Mouse (Mus musculus) T-cell, adult 2 months (primary cell): Measurements from ENCODE around the gene Btf3l4.
A peak's percentile ranks its signal among the peaks of the same experiment; 100 is the strongest.

Experiments used
- DNase-seq: peaks from one replicate; pipeline ENCODE4 v3.0.0; 2022; ENCODE audit warnings: low spot score

The Btf3l4 gene

GRCm38 (mm10) chr4:108811550-108811949, 21.9 kb downstream of the Btf3l4 start:
- no peak for DNase-seq

- DNase-seq: no peak
Measured at GRCm38 (mm10) chr4:108811142-108811541, 22.3 kb downstream of the Btf3l4 start.

GRCm38 (mm10) chr4:108803535-108803934, 29.9 kb downstream of the Btf3l4 start:
- no peak for DNase-seq

- DNase-seq: peak; percentile 15
Measured at GRCm38 (mm10) chr4:108798083-108798830, 35.2 kb downstream of the Btf3l4 start.

- no peak for DNase-seq
Measured at GRCm38 (mm10) chr4:108796701-108797100, 36.7 kb downstream of the Btf3l4 start.

- DNase-seq: no peak
Measured at GRCm38 (mm10) chr4:108793941-108794340, 39.5 kb downstream of the Btf3l4 start.

GRCm38 (mm10) chr4:108790507-108790906, 42.9 kb downstream of the Btf3l4 start:
- no peak for DNase-seq

- no peak for DNase-seq
Measured at GRCm38 (mm10) chr4:108789258-108789936, 44.0 kb downstream of the Btf3l4 start.

- DNase-seq: no peak
Measured at GRCm38 (mm10) chr4:108782421-108783085, 50.9 kb downstream of the Btf3l4 start.

- DNase-seq: no peak
Measured at GRCm38 (mm10) chr4:108781596-108781995, 51.8 kb downstream of the Btf3l4 start.

GRCm38 (mm10) chr4:108780864-108781205, 52.6 kb downstream of the Btf3l4 start:
- DNase-seq: no peak

- peak; percentile 59 for DNase-seq
Measured at GRCm38 (mm10) chr4:108780057-108780863, 53.2 kb downstream of the Btf3l4 start, which contains the start of gene Zfyve9. Gene Zfyve9 (minus strand): TSS chr4:108780798.

- DNase-seq: no peak
Measured at GRCm38 (mm10) chr4:108779763-108780056, 53.7 kb downstream of the Btf3l4 start.

- no peak for DNase-seq
Measured at GRCm38 (mm10) chr4:108768527-108768926, 64.9 kb downstream of the Btf3l4 start.
